Mouse (Mus musculus) thymus, postnatal 0 days (tissue): Measurements from ENCODE around the gene Ccdc71l. TPM values are rescaled to one million over a fixed set of nuclear protein-coding genes. Genes with fewer than 3 reads are reported as not detected.
A peak's percentile ranks its signal among the peaks of the same experiment; 100 is the strongest.

Experiments
- DNase-seq: peaks from one replicate; pipeline ENCODE4 v3.0.0-alpha.2; 2015; ENCODE audit warnings: low spot score
- polyA plus RNA-seq: library from polyadenylated mRNA; unstranded; fragments of >200 nt; fragmentation: Nextera tagmentation; extraction: Ambion mirVana; gene quantifications from 2 replicates; pipeline ENCODE4 v1.2.1, GENCODE M21; 2015

The Ccdc71l gene
- polyA plus RNA-seq: 4.0 and 4.9 TPM in 2 replicates

- DNase-seq: peak; percentile 85
Observed at GRCm38 (mm10) chr12:32378528-32379295, at the start of gene Ccdc71l. Gene Ccdc71l, plus strand, starts transcription at chr12:32378704.

DNA sequence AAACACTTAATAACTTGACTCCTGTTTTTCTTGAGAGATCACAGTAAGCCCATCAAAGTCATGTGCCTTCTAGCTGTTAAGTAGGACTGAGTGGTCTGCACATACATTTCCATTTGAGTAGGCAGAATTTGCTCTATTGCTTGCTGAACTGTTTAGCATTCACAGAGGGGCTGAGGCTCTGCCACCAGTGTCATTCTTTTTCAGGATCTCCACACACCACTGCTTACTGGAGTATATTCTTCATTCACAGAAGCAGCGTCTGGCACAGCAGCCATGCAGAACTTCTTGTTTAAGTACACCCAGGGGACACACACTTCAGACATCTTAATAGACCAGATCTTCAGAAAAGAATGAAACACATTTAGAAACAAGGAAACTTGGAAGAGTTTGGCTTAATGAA lies 39.4 kb upstream of the Ccdc71l start:
- DNase-seq: no peak

- no peak for DNase-seq
Observed at GRCm38 (mm10) chr12:32343487-32343886, 35.0 kb upstream of the Ccdc71l start.

DNA sequence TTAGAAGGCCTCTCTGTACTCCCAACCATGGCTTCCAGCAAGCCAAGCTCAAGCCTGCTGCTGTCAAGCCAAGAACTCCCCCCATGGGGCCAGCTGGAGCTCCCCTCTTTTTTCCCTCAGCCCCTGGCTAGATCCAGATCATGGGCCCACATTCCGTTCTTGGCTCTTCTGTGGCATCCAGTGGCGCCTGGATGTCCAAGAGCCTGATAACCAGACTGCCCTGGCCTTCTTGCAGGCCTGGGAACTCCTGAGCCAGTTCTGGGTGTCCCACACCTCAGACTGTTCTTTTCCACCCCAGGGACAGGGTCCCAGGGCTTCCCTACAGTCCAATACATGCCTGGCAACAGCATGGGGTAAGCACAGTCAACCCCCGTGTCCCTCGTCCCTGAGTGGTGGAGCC lies 32.4 kb upstream of the Ccdc71l start:
- DNase-seq: no peak

- no peak for DNase-seq
Observed at GRCm38 (mm10) chr12:32348493-32348892, 30.0 kb upstream of the Ccdc71l start.

GRCm38 (mm10) chr12:32351874-32352273 lies 26.6 kb upstream of the Ccdc71l start:
- no peak for DNase-seq

DNA sequence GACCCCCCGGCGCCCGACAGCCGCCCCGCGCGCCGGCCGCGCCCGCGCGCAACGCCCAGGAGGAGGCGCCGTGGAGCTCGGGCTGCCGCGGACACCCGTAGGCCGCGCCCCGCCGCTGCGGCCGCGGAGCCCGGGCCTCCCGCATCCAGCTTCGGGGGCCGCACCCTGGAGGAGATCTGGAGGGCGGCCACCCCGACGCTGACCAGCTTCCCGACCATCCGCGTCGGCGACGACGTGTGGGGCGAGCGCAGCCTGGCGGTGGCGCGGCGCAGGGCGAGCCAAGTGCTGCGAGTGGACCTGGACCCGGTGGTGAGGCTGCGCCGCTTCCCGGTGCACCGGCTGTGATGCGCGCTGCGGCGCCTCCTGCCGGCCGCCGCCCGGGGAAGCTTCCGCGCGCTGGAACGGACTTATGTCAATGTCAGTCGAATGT lies 807 bp downstream of the Ccdc71l start:
- peak; percentile 86 for DNase-seq

DNA sequence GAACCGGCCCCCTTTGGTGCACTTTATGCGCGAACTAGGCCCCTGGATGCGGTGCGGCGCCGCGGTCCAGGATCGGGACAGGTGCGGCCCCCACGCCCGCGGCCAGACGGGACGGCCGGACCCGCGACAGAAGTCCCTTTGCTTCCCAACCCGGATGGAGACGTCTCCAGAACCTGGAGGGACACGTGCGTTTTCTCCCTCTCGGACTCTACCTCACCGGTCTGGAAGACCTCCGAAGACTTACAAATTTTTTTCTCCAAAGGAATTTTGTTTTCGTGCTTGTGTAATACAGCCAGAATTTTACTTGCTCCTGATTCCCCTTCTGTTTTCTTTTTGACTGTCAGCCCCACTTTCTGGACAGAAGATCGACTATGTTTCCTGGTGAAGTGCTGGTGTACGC lies 1.2 kb downstream of the Ccdc71l start:
- DNase-seq: peak; percentile 17

- DNase-seq: no peak
Observed at GRCm38 (mm10) chr12:32380457-32380856, 2.0 kb downstream of the Ccdc71l start.

DNA sequence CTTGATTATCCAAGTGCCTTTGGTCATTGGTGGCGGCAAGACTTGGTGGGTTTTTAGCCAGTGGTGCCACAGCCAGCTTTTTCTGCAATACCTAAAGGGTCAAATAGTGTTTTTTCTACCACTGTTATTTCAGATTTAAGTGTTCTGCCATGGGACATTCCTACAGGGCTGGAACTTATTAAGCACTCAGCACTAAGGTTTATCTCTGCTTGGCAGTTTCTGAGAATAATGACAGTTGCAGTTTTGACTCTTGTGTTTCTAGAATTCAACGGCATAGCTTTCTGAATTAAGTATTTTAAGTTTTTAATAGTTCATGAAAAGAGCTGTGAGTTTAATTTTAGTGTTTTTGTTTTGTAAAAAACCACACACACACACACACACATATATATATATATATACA lies 2.5 kb downstream of the Ccdc71l start:
- DNase-seq: no peak

DNA sequence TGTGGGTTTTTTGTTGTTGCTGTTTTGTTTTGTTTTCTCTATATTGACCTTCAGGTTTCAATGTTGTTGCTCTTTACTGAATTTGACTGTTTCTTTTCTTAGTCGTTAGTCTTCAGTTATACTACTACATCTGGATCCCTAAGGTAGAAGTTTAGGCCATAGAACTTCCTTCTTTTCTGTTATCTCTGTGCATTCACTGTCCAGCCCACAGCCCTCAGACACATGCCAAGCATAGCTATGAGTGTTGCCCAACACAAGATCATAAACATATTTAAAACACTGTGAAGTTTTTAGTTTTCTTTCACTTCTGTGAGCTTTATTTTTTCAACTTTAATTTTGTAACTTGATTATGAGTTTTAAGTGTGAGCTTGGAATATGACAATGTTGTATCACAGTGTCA lies 41.0 kb downstream of the Ccdc71l start:
- no peak for DNase-seq

DNA sequence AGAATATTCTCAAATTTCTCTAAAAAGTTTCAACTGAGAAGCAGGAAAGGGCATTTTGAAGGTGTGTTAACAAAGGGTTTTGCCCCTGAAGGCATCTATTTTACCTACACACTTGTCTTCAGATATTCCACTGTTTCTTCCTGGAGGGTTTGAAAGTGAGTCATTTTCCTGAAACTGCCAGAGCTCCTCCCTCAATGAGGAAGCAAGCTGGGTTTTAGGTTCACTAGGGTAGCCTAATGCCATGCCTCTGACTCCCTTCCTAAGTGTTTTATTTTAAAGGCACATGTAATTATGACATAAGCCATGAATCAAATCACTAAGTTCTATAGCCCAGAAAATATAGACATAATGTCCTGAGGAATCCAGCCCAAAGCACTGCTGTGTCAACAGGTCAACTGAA lies 49.3 kb downstream of the Ccdc71l start:
- no peak for DNase-seq

GRCm38 (mm10) chr12:32431004-32431403 lies 52.5 kb downstream of the Ccdc71l start:
- DNase-seq: no peak

Other genes starting within 250 kb of the Ccdc71l start
- 24.4 and 25.3 TPM in 2 replicates for gene Pik3cg, start 170.0 kb upstream of the Ccdc71l start, polyA plus RNA-seq